Mouse (Mus musculus): ENCODE measurements around the gene Rbm20.

Gene Rbm20

DNA sequence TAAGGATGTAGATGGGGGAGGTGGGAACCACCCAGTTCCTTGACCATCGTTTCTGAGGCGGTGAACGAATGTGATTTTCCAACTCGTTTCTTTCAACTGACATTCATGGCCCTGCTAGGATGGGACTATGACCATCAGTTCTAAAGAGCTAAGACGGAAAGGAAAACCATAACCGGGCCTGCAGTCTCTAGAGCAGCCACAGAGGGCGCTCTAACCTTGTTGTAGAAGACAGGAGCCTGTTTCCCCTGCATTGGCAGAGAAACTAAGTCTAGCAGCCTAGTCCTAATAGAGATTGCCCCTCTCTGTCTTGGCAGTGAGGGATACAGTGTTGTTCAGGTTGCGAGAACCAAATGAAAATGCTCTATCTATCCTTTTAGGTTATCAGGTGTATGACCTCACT lies 164.8 kb downstream of the Rbm20 start:
- DNase-seq (ENCODE audit: extremely low read depth, insufficient read length, low spot score): no peak

DNA sequence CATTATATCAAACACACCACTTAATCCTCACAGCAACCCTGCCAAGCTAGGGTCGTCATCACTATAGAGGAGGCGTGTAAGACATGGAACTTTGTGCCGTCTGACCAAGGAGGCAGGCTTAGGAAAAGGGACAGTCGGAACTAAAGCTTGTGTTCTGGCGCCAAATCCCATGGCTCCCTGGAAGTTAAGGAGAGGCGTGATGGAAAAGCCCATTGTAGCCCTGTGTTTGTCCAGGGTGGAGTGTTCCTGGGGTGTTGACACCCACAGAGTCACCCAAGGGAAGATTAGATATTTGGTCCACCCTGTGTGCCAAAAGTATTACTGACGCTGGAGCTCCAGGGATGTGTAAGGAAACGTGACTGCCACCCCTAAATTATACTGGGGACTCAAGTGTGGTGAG lies 166.9 kb downstream of the Rbm20 start:
- DNase-seq (ENCODE audit: extremely low read depth, insufficient read length, low spot score): no peak

DNA sequence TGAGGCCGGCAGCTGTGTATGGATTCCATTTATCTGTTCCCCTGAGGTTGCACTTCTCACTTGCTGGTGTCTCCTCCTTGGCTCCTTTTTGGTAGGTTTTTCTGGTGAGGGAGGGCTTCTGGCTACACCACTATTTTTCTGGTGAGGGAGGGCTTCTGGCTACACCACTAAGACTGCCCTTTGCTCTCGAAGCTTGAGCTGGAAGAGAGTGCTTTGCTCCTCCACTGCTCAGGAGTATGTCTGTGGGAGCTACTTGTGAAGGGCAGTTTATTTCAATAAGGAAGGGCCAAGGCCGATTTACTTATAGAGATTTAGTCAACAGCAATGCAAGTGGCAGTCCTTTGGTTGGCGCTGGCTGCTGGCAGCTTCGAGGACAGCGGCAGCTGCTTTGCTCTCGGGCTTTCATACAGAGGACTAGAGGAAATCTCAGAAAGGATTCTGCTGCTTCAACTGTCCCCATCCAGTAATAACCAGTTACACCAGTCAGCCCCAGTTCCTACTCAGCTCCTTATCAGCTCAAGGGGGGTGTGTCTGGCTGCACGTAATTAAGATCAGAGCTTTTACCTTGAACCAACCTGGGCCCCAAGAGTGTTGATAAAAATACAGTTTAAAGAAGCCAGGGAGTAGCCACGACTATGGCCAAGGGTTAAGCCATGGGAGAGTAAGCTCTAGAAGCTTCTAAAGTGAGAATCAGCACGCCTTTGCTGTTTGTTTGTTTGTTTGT lies 171.3 kb downstream of the Rbm20 start:
- no peak for DNase-seq (ENCODE audit: extremely low read depth, insufficient read length, low spot score)

DNA sequence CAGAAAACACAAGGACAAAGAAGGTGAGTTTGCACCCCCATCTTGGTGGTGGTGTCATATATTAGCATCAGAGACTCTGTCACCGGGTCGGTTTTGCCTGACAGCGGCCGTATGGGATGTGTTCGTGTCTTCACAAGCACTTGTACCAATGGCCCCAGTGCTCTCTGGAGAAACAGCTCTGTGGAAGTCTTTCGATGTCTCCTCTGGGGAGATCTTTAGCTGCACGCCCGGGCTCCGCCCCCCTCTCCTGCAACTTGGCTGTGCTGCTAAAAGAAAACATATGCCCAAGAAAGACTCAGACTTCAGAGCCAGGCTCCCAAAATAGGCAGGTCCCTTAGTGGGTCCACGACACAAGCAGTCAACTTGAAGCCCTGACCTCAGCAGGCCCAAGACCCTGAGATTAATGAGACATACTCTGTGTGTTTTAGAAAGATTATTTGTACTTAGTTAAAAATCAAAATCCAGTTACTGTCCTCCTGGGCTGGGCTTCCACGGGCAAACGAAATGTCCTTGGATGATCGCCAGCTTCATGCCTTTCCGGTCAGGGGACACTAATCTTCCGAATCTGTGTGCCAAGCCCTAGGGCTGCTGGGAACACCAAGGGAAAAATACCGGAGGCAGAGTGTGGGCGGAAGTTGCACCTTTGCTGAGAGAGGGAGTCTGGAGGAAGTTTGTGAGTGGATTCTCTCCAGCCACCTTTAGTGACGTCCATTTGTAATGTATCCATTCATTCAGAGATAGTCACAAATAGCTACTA lies 173.2 kb downstream of the Rbm20 start:
- peak; percentile 30 for DNase-seq (ENCODE audit: extremely low read depth, insufficient read length, low spot score)

DNA sequence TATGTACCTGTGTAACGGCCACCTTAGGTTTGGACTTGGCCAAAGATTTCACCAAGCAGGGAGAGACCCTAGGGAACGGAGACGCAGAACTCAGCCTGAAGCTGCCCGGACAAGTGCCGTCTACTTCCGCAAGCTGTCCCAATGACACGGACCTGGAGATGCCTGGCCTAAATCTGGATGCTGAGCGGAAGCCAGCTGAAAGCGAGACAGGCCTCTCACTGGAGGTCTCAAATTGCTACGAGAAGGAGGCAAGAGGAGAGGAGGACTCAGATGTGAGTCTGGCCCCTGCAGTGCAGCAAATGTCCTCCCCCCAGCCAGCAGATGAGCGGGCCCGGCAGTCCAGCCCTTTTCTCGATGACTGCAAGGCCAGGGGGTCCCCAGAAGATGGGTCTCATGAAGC lies 174.2 kb downstream of the Rbm20 start:
- DNase-seq (ENCODE audit: extremely low read depth, insufficient read length, low spot score): no peak

DNA sequence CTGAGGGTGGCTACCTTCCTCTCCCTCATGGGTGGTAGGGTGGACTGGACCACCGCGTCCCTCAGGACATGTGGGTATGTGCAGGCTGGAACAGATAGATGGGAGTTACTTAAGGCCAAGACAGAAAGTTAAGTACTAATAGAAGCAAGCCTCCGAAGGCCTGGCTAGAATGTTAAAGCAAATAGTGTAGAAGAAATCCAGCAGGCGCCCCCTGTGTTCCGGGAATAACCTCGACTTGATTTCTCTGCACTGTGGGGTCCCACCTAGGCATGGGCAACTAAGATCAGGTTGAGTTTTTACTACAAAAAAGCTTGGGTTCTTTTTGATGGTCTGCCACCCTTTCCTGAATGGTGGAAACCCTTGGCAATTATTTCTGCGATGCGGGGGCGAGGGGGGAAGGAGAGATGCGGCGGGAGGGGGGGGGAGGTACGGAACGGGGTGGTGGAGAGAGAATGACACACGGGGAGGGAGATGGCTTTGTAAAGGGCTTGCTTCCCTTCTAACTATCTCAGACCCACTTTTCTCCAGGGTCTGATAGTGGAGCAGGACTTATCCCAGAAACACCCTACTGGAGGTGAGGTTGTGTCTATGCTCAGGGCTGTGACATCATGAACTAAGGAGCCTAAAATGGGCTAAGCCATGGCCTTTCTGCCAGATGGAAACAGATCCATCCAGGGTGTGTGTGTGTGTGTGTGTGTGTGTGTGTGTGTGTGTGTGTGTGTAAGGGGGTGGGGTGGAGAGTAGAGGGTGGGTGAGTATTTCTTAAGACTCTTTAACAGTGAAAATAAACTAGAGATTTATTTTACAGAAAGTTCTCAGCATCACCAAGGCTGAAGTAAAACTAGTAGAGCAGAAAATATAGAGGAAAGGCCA lies 175.0 kb downstream of the Rbm20 start:
- no peak for DNase-seq (ENCODE audit: extremely low read depth, insufficient read length, low spot score)

DNA sequence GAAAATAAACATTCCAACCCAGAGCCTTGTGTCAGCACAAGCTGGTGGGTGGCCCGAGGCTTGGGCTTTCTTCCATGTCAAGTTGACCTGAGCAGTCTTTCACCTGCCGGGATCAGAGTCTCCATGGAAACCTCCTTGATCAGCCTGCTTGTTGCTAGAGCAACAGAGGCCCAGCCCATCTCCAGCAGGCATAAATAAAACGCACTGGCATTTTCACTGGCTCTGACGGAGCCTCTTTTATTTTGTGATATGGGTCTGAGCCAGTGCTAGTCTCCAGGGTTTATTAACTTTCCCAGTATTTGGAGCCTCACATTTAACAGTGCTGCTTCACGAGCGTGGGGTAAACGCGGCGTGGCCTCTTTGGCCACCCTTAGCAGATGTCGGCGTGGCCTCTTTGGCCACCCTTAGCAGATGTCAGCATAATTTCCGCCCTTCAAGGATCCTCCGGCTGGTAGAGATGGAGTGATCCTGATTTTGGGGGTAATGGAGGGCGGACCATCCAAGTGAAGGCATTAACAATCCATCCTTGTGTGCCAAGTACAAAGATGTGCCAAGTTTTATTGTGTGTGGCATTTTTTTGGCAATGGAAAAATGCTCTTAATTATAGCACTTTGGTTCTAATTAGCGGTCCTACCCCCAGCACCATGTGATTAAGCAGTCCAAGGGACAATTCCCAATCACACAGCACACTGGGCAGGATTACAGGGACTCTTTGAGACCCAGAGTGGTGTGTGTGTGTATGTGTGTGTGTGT lies 175.8 kb downstream of the Rbm20 start:
- no peak for DNase-seq (ENCODE audit: extremely low read depth, insufficient read length, low spot score)

DNA sequence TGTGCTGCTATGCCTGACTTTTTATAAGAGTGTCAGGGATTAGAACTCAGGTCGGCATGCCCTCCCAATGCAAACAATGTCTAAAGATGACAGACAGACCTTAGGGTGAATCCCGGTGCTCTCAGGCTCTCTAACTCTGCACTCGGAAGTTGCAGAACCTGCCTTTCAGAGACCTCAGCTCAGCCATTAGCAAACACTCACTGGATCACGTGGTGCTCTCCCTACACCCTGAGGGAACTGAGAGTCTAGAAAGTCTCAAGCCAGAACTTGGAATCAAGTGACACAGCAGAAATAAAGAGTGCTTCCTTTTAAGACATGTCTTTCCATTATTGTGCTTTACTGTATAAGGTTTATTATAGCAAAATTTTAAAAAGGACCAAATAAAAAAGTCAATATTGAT lies 177.9 kb downstream of the Rbm20 start:
- no peak for DNase-seq (ENCODE audit: extremely low read depth, insufficient read length, low spot score)

DNA sequence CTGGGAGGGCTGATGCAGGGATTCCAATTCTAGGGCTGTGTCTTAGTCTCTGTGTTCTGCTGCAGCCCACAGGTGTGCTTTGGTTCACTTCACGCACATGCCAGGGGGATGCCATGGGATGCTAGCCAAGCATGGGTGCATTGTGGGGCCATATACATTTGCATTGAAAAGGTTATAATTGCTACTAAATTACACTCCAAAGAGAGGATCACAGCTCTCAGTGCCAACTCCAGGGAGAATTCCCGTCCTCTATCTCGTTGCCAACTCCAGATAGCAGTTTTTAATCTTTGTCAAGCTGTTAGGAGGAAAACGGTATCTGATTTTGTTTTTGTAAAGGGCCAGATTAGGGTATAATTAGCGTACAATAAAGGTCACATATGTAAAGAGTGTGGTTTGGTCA lies 178.7 kb downstream of the Rbm20 start:
- DNase-seq (ENCODE audit: extremely low read depth, insufficient read length, low spot score): no peak

DNA sequence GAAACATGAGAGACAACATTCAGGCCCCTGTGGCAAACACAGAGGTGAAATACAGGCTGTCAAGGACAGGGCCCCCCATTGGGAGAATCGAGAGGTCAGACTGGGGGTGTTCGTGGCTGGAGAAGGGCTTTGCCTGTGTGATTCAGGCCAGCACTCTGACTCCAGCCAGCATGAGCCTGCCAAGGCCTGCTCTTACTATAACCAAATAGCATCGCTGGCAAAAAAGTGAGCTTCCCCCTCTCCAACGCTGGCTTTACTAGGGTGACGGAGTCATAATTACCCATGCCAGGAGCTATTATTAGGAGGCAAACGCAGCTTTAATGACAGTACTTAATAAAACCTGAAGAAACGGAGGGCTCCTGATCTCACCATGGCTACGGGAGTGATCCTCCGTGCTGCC lies 179.7 kb downstream of the Rbm20 start:
- no peak for DNase-seq (ENCODE audit: extremely low read depth, insufficient read length, low spot score)

DNA sequence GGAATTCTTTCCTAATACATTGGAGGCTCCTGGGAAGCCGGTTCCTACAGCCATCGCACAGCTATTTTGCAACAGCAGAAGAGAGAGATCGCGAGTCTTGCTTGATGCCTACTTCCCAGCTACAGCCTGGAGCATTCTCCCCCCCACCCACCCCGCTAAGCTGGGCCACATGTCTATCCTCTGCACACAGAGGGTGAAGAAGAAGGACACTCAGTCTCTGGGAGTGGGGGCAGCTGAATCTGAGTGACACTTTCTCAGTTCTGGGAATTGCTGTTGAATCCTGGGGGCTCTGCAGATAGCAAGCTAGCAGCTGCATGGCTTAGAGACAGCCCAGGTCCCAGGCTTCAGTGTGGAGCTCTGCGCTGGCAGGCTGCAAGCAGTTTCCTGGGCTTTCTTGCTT lies 180.9 kb downstream of the Rbm20 start:
- no peak for DNase-seq (ENCODE audit: extremely low read depth, insufficient read length, low spot score)

DNA sequence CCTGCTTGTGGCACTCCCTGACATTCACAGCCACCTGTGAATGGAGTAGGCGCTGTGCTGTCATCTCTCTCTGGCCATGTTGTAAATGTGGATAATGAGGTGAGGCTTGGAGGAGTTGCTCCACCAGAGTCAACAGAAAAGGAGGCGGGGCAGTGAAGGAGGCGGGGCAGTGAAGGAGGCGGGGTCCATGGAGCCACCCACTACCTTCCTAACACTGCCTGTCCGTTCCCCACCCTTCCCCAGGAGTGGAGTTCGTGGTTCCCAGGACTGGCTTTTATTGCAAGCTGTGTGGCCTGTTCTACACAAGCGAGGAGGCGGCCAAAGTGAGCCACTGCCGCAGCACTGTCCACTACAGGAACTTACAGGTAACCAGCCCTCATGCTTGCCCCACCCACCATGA lies 182.0 kb downstream of the Rbm20 start:
- no peak for DNase-seq (ENCODE audit: extremely low read depth, insufficient read length, low spot score)

DNA sequence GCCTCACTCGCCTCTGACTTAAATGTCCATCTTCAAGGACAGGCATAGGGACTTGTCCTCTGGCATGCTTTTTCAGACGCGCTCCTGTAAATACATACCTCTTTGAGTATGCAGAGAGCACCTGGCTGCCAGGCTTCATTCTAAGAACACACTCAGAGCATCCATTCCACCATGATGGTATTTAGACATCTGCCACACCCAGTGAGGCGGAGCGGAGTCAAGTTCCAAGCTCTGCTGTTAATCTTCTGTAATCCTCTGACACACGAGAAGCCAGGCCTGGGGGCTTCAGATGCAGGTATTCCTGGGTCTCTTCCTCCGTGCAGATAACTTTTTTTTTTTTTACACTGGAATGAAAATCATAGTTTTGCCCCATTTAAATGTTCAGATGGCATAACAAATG lies 182.5 kb downstream of the Rbm20 start:
- DNase-seq (ENCODE audit: extremely low read depth, insufficient read length, low spot score): no peak

DNA sequence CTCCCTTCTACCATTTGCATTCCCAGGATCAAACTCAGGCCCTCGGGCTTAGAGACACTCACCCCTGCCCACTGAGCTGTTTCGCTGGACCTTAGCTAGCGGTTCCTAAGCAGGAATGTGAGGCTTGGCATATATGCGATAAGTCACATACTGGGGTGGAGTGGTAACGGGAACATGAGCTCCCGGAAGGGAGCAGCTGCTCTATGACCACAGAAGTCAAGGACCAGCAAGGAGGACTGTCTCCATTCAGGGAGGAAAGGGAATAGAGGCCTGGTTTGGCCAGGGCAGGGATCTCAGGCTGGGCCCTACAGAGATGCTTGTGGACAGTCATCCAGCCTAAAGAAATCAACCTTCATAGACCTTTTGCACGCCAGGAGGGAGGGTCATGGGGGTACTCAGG lies 184.2 kb downstream of the Rbm20 start:
- no peak for DNase-seq (ENCODE audit: extremely low read depth, insufficient read length, low spot score)

DNA sequence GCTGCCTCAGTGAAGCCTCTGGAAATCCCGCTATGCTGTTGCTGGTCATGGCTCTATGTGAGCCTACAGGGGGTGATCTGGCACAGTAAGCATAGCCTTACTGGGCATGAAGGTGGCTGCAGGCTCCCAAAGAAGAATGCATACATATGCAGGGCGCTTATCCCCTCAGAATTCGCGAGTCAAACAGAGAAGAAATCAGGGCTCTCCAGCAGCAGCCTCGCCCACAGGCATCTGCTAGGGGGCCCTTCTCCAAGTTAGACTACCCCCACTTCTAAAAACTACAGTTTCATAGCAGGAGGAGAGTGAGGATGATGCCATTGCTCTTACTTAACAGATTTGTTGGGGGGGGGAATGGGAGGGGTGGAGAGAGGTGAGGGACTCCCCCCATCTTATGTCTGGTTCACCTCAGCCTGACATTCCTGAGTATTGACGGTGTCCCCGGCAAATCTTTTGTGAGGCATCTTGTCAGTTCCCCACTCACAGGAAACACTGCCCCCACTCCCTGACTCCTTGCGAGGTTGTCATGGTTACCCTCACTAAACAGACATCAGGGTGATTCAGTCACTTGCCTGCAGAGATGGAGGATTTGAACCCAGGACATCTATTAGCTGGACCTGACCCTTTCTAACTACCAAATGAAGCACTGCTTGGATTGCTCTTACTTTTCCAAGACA lies 185.6 kb downstream of the Rbm20 start:
- no peak for DNase-seq (ENCODE audit: extremely low read depth, insufficient read length, low spot score)

DNA sequence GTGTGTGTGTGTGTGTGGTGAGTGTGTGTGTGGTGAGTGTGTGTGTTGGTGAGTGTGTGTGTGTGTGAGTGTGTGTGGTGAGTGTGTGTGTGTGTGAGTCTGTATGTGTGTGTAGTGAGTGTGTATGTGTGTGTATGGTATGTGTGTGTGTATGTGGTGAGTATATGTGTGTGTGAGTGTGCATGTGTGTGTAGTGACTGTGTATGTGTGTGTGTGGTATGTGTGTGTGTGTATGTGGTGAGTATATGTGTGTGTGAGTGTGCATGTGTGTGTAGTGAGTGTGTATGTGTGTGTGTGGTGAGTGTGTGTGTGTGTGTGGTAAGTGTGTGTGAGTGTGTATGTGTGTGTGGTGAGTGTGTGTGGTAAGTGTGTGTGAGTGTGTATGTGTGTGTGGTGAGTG lies 190.1 kb downstream of the Rbm20 start:
- DNase-seq (ENCODE audit: extremely low read depth, insufficient read length, low spot score): no peak

DNA sequence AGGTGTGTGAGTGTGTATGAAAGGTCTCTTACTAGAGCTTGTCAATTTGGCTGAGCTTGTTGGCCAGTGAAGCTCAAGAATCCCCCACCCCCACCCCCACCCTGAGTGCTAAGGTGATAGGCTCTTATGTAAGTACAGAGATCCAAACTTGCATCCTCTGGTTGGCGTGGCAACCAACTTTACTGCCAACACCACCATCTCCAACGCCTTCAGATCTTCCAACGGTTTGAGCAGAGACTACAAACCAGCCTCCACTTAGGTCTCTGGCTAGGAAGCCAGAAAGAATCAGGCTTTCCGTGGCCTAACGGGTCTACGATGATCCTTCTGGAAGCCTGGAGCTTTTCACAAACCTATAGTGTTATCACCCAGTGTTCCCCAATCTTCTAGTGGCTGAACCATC lies 191.0 kb downstream of the Rbm20 start:
- no peak for DNase-seq (ENCODE audit: extremely low read depth, insufficient read length, low spot score)

DNA sequence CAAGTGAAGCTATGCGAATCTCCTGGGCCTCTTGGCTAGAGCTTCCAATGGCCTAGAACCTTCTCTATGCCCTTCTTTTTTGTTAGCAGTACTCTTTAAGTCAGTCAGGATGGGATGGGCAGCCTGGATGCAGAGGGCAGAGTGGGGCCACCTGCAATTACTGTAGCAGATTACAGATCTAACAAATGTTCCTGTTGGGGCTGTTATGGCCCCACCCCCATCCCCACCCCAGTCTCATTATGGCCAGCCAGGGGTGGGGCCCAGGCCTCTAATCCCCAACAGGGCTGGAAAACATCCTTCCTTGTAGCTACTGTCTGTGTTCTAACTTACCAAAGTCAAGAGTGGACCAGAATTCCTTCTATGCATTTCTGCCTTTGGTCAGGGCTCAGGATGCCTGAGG lies 191.7 kb downstream of the Rbm20 start:
- DNase-seq (ENCODE audit: extremely low read depth, insufficient read length, low spot score): no peak

DNA sequence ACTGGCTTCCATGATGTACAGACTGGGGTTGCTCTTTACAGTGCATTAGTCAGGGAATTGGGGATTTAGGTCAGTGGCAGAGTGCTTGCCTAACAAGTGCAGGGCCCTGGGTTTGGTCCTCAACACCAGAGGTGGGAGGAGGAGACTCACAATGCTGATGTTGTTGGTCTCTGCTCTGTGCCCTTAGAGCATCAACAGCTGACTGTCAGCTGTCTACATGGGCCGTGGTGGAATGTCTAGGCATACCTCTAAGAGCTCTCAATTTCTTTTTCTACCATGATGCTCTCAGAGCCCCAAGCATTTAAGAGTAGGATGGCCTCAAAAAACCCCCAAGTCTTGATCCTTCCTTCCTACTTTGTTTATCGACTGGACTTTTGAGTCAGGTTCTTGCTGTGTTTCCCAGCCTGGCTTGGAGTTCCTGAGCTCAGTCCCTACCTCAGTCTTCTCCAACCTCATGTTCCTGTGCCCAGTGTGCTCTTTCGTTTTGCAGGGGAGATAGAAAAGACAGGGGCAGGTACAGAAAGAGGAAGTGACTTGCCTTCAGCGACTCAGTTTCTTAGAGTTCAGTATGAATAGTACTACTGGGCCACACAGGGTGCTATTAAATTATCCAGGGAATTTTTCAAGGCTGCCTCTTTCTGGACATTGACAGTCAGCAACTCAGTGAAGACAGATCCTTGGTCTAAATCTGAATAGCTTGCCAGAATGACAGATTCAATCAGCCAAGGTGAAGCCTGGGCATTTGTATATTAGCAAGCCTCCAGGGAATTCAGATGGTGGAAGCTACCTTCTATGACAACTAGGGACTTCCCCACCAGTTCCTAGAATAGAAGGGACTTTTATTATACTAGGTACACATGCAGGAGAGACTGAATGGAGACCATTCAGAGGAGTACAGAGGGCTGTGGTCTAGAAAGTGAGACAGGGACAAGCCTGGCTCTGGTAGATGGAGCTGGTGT lies 192.6 kb downstream of the Rbm20 start:
- no peak for DNase-seq (ENCODE audit: extremely low read depth, insufficient read length, low spot score)
